Mouse (Mus musculus) spleen, postnatal 14 days (tissue): Measurements from ENCODE around the gene Apol7b.
"Not testable (repeated sequence)": the region's sequence is repeated elsewhere in the genome, so short reads cannot be mapped to it uniquely, and the experiment has no call there.

Source experiments
- DNase-seq, 2 experiments: peaks; one replicate each; pipeline ENCODE4 v3.0.0; 2021 to 2022; ENCODE audit warnings: low spot score in 2 of 2

The Apol7b gene

DNA sequence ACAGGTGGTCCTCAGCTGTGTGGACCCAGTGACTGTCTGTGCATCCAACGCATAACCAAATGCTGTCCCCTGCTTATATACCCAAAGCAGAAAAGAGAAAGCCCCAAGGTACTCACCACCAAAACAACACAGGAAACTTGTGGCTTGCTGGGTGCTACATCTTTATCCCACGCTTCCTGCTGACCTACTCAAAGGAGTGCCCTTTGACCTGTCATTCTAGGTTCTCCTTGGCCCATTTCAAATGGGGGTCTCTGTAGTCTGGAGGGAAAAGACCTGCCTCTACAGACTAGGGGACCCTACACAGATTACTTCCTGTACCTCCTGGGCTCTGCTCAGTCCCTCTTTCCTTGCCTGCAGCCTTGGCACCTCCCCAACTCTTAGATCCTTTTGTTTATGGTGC, at the start of gene Apol7b:
Apol7b (minus strand) TSS at position 101 of the 400 bp plus-strand sequence.
- DNase-seq = not testable (repeated sequence)

DNA sequence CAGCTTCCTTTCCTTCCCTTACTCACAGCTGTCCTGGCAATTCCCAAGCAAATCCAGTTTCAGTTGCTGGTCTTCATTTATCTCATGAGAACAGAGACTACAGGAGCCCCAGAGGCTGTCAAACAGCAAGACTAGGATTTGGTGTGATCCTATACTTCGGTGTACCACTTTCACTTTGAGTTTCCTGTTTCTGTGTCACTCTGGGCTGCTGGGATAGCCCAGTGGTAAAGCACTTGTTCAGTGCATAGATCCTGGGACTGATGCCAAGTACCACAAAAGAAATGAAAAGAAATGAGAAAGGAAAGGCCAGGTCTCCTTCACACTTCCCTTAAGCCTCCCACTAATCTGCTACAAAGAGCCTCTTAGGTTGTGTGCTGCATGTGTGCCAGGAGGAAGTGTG, 47.4 kb upstream of the Apol7b start:
- not testable (repeated sequence) for DNase-seq

DNA sequence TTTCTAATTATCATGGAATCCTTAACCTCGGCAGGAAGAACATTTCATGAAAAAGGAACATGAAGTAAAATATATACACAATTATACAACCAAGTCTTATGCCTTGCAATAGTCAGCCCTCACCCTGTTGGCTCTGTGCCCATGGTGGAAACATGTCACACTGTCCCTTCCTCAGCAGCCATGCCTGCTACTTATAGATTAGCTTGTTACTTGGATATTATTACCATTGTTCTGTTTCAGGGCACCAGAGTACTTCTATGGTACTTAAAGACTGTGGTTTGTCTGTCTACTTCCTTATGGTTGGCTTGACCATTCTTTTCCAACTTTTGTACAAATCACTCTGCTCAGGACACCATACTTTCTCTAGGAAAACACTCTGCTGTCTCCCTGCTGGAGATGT, 45.9 kb upstream of the Apol7b start:
- DNase-seq = not testable (repeated sequence)

DNA sequence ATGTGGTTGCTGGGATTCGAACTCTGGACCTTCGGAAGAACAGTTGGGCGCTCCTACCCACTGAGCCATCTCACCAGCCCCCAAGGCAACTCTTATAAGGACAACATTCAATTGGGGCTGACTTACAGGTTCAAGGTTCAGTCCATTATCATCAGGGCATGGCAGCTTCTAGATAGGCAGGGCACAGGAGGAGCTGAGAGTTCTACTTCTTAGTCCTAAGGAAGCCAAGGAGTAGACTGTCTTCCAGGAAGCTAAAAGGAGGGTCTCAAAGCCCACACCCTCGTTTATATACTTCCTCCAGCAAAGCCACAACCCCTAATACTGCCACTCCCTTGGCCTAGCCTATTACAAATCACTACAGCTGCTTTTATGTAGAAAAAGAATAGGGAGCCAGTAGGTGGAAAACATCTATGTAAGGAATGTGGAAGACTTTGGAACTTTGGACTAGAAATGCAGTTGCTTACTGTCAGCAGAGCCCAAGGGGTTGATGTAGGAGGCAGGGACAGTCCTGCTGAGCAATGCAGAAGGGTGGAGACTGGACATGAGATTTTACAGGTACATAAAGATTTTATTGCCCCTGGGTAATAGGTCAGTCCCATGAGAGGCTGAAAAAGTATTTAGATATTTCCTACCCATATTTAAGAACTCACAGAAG, 35.0 kb upstream of the Apol7b start:
- DNase-seq = no peak

DNA sequence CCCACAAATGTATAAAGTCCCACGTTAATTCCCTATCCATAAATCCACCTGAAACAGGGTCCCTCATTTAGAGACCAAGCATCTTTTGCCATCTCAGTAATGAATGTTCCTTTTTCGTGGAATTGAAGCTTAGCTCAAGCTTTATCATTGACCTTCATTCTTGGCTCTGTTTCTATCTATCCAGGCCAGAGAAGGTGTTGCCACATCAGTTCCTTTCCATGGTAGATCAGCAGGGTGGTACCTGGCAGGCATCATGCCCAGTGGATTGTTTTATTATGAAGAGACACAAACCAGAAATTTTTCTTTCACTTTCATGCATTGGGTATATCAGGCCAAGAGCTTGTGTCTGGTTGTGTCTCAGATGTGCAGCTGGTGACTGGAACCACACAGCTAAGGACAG, 29.4 kb upstream of the Apol7b start, which contains the start of gene Apol10a:
Apol10a (plus strand) TSS at position 355 of the 400 bp plus-strand sequence.
- not testable (repeated sequence) for DNase-seq

DNA sequence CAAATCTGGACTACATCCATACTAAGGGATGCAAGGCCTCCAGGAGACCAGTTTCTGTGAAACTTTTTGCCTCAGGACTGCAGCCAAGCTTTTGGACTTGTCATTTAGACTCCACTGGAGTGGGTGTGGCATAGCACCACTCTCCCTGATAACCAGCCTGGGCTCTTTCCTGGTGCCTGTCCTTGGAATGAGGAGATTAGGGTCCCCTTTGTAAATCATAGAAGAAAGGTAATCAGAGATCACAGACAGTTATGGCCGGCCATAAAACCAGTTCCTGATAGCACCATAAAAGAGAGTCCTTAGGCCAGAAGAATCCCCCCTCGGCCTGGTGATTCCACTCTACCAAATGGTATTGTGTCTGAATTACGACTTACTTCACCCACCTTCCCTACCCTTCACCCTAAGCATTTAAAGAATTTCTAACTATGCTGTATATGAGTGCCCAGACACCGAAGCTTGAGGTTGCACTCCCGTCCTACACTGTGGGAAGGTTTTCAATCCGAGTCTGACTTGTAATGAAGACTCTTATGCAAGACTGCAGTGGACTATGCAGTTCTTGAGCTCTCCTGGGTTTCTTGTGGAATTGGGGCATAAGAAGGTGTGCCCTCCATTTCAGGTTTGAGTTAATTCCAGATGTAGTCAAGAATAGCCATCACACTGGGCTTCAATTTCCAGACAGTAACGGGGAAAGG, 27.6 kb upstream of the Apol7b start:
- not testable (repeated sequence) for DNase-seq

DNA sequence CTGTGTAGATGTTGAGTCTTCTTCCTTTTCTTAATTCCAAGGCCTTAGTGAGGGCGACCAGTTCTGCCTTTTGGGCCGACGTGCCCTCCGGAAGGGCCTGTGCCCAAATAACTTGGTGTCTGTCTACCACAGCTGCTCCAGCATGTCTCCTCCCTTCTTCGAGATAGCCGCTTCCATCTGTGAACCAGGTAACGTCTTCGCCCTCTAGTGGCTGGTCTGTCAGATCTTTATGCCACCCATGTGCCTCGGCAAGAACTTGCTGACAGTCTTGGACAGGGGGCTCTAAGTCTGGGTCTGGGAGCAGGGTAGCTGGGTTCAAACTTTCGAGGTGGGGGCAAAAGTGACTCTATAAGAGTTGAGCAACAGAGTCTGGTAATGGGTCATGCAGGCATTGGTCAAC, 2.6 kb upstream of the Apol7b start:
- DNase-seq = peak in 1 of 2 experiments; percentile 0

DNA sequence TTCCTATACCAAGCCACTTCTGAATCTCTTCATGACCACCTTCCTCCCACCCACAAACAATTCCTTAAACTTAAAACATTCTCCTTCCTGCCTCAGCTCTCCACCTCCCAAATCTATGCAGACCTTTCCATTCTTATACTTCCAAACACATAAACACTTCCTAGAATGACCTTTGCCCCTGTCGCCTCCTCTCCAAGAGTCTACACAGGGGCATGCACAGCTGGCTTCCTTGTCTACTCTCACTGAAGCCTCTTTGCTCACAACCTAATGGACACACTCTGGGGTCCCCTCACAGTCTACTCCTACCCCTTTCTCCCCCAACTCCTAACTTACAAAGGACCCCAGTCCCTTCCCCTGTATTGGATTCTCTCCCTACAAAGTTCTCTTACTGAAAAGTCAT, 1.6 kb downstream of the Apol7b start:
- not testable (repeated sequence) for DNase-seq

DNA sequence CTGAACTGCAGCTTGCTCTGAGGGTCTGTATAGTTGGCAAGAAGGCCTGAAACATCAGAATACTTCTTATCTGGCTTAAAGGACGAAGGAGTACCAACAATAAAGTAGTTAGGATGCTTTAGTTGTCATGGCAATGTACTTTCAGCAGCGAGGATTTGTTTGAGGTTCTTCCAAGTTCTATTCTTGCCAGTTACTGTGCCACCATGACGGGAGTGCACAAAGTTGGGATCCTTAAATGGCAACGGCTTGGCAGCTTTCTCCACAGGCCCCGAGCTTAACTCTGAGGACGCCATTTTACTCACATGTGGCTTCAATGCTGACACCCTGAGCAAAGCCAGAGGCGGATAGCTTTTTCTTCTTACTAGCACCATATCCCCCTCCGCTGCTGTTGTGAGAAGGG, 2.5 kb downstream of the Apol7b start:
- DNase-seq = not testable (repeated sequence)

DNA sequence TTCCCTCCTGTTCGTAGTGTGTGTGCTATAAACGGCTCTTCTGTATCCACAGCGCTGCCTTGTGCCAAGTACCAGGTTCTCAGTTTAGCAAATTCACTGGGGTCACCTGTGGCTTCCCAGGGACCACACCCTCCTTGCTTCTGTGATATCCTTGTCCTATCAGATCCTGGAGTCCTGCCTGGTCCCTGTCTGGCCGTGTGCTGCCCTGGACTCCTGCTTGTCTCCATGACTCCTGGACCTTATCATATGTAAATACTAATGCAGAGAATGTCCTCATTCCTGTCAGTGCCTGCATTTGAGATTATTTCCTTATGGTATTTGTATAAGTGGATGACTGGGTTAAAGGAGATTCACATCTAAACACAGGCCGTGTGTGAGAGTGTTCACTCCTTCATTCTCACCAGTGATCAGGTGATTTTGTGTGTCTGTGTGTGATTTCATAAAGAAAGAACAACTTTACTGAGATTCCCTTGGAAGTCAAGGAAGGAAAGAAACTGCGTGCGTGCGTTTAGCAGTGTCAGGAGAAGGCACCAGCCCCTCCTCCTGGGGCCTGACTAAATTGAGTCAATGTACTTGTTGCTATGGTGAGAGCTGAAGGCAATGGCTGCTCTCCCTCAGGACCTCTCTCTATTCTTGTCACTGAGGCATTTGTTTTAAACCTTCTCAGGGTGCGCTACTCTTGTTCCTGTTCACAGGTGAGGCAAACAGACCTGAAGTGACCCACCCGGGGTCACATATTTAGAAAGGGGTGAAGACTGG, 18.4 kb downstream of the Apol7b start:
- not testable (repeated sequence) for DNase-seq

DNA sequence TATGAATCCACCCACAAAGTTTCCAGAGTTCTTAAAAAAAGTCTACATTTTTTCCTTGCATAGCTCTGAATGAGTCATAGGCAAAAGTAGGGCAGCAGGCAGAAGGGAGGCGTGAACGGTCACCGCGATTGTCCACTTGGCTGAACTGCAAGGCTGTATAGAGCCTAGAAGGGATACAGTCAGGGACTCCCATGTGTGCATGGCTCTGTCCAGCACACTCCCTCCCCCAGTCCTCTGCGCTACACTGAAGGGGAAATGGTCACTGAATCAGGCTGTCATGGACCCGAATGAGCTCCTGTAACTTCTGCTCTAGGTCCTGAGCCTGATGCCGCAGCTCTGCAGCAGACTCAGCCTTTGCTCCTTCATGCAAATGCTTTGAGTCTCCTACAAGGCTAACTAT, 24.4 kb downstream of the Apol7b start:
- DNase-seq = not testable (repeated sequence)

DNA sequence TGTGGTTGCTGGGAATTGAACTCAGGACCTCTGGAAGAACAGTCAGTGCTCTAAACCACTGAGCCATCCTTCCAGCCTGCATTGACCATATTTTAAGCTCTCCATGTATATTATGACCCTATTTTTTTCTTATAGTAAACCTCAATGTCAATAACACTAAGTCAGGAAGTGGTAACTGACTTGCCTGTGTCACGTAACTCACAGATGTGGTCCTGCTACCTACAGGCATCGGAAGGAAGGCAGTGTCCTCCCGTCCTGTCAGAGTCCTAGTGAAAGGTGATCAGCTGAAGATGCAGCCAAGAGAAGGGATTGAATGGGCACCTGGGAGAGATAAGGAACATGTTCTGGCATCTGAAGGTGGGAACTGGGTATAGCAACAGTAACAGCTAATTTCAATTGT, 27.6 kb downstream of the Apol7b start:
- DNase-seq = not testable (repeated sequence)

DNA sequence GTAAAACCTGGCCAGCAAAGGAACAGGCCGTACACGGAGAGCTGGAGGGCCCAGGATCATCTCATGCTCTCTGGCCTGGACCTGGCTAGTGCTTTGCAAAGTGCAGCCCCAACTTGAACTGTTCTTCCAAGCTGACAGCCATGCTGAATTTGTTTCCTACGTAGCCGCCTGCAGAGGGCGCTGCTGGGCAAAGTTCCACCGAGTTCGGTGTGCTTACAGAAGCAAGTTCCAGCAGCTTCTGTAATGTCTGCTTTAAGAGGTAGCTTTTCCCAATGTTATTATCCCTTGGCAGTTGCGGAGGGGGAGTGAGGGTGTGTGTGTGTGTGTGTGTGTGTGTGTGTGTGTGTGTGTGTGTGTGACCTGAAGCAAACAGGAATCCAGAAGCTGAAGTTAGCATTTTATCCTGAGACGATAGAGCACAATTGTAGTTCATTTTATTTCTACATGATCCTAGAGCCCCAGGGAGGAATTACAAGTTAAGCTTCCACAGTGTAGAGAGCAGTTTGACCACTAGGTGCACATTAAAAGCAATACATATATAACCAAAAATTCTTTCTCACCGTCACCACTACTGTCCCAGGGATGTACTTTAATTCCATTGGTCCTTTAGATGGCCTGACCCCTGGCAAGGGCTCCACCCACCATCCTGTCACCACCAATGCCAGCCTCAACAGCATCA, 30.5 kb downstream of the Apol7b start:
- DNase-seq = not testable (repeated sequence)

DNA sequence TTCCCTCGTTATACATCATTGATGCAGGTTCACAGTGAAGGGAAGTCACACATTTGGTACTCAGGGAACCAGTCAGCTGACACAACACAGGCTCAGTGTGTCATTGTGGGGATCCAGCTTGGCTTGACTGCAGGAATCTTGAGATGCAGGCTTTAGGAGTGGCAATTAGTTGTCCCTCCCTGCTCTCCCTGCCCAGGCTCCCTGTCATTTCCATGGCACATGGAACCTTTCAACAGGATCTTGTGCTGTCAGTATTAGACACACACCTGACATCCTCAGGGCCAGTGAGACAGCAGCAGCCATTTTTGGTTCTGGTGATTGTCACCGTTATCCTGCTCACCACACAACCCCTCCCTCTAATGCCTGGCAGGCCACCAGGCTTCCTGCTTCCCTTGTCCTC, 31.6 kb downstream of the Apol7b start:
- not testable (repeated sequence) for DNase-seq

DNA sequence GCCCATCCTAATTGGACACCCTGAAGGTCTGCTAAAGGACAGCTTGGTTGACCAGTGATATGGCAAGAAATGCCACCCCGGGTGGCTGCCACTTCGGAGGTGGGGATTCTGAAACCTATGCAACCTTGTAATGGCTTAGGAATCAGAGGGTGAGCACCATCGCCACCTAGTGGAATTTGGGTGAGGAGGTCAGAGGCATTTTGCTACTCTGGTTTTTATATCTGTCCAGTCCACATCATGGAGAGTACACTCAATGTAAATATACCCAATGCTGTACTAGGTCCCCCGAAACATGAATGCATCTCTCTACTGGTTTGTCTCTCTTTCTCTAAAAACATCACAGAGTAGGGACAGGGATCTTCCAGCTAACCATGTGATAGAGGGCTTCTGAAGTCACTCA, 34.6 kb downstream of the Apol7b start:
- DNase-seq = not testable (repeated sequence)

DNA sequence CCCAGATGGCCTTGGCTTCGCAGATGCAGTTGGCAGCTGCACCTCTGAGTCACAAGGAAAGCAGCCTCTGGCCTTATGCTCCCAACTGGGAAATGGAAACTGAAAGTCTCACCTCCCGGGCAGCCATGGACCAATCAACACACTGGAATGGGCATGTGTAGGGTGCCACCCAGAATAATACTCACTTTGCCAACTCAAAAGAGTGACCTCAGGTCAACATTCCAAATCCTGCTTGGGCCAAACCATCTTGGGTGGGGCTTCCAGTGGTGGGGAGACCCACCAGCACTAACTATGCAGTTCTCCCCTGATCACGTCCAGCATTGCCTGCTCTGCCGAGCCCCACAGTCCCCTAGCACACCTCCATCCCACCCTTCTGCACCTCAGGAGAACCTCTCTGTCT, 36.3 kb downstream of the Apol7b start, which contains the start of gene Apol9a:
Apol9a (minus strand) TSS at position 101 of the 400 bp plus-strand sequence.
- not testable (repeated sequence) for DNase-seq

DNA sequence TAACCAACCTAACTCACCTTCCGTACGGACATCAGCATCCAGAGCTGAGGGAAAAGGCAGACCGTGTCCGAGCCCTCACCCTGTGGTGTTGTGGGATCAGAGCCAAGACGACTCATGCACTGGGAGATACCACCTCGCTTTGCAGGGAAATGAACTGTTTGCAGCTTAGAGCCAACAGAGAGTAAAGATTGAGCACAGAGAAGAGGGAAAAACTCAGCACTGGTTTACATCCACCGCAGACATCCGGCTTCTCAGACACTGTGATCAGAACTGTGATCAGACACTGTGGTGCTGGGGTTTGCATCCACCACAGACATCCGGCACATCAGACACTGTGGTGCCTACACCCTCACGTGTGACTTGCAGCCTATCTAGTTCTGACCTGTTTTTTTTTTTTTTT, 40.9 kb downstream of the Apol7b start:
- not testable (repeated sequence) for DNase-seq

DNA sequence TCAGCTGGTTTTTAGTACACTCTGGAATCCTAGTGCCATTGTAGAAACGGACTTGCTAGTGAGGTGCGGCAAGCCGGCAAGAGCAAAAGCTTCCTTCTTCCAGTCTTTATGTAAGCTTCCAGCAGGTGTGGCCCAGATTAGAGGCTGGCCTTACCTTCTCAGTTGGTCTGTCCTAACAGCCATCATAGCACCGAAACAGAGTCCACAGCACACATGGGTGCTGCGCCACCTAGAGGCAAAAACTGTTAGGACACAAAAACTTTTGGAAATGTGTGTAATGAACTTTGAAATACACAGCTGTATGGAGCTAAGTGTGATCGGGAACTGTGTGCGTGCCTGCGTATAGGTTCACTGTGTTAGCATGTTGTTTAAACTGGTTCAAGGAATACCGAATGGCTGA, 48.3 kb downstream of the Apol7b start, which contains the start of gene Apol7a:
Apol7a (minus strand) TSS at position 84 of the 400 bp plus-strand sequence.
- not testable (repeated sequence) for DNase-seq

DNA sequence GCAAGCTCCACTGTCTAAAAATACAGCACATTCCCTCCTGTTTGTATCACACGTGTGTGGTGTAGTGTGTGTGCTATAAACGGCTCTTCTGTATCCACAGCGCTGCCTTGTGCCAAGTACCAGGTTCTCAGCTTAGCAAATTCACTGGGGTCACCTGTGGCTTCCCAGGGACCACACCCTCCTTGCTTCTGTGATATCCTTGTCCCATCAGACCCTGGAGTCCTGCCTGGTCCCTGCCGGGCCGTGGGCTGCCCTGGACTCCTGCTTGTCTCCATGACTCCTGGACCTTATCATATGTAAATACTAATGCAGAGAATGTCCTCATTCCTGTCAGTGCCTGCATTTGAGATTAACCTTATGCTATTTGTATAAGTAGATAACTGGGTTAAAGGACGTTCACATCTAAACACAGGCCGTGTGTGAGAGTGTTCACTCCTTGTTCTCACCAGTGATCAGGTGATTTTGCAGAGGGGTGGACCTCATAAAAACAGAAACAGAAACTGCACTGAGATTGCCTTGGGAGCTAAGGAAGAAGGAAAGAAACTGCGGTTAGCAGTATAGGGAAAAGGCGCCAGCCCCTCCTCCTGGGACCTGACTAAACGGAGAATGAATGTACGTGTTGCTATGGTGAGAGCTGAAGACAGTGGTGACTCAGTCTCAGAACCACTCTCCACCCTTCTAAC, 49.7 kb downstream of the Apol7b start:
- not testable (repeated sequence) for DNase-seq

DNA sequence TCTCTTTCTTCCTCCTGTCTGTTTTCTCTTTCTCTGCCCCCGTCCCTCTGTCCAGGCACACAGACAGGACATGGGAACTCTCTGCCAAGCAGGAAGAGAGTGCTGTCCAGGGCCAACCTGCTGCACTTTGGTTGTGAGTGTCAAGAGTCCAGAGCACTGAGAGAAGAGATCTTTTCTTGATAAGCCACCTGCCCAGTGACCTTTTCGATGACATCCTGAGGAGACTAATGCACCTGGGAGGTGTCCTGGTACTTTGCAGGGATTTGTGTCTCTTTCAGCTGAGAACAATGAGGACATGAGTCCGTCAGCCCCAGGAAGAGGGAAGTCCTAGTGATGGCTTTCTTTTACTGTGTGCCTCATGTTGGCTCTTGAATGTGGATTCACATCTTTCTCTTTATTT, 53.5 kb downstream of the Apol7b start:
- DNase-seq = not testable (repeated sequence)

DNA sequence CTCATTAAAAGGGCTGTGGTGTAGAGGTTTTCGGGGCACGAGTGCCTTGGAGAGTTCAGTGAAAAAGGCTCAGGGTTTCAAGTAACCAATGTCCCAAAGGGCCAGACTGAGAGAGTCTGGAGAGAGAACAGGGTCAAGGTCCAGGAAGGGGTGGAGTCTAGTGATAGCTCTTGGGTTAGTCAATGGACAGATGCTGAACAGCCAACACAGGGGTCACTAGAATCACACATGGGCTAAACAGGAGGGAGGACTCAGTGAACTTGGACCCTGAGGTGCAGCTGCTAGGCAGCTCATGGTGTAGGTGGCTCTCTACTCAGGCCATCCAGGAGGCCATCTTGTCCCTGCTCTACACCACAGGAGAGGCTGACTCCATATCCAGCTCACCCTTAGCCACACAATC, 59.8 kb downstream of the Apol7b start:
- no peak for DNase-seq
